Mouse (Mus musculus) heart, postnatal 14 days (tissue): ENCODE measurements around the gene Prmt9. TPM values are rescaled to one million over a fixed set of nuclear protein-coding genes. Genes with fewer than 3 reads are reported as not detected.

ENCODE experiments used
- DNase-seq, 2 experiments: peaks; one replicate each; pipeline ENCODE4 v3.0.0; 2021 to 2022
- intact Hi-C: fragments of 180-260 bp; cut with DNase I; formaldehyde crosslinking; loops from one replicate; pipeline ENCODE4 v1.15.1; 2025
- total RNA-seq, 2 experiments: library from RNA; stranded (reverse); gene quantifications; 2 replicates each; pipeline ENCODE4 v1.2.3; 2021

Prmt9 gene
- total RNA-seq, 2 experiments from 2014 or later: 14.8 to 15.9 TPM

GRCm38 (mm10) chr8:77524018-77524615 is 25.1 kb upstream of the Prmt9 start:
- intact Hi-C loops: loop anchor here (5.0 kb wide), 1 partner anchor 102 kb away; no protein-coding TSS in a partner anchor

GRCm38 (mm10) chr8:77524906-77525305 is 24.3 kb upstream of the Prmt9 start:
- no peak for DNase-seq
- intact Hi-C loops: loop anchor here (5.0 kb wide), 1 partner anchor 103 kb away; no protein-coding TSS in a partner anchor

More at GRCm38 (mm10) chr8:77524018-77524615, 25.1 kb upstream of the Prmt9 start:
- no peak for DNase-seq

- DNase-seq: no peak
- intact Hi-C loops: no loop called here
These were observed 23.1 kb upstream of the Prmt9 start for GRCm38 (mm10) chr8:77526130-77526529.

DNA sequence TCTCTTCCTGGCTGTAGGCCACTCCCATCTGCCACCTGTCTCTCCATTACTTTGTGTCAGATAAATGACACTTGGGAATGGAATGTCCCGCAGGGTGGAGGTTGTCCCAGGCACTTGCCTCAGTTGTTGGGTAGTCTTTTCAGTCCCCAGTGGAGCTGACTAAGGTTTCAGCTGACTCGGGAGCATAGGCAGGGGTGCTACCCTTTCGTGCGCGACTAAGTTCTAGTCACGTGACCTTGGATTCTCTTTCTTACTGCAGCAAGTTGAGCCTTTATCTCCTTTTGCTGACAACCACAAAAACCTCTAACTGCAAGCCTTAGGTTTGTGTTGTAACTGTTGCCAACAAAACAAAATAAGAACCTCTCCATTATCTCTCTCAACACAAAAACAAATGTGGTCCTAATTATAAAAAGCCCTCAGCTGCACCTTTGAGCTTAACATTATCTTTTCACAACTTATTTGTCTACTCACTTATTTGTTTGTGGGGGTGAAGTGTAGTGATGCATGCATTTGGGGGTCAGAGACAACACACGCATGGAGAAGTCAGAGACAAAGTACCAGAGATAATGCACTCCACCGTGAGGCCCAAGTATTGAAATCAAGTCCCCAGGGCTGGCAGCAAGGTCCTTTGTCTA is 14.7 kb upstream of the Prmt9 start:
- DNase-seq: no peak
- intact Hi-C loops: no loop called here

GRCm38 (mm10) chr8:77535026-77535595 is 14.1 kb upstream of the Prmt9 start:
- peak in 1 of 2 experiments; percentile 68 for DNase-seq
- intact Hi-C loops: loop anchor here (1.0 kb wide), 1 partner anchor 115 kb away; no protein-coding TSS in a partner anchor

GRCm38 (mm10) chr8:77536821-77537220 is 12.4 kb upstream of the Prmt9 start:
- intact Hi-C loops: no loop called here
- DNase-seq: no peak

DNA sequence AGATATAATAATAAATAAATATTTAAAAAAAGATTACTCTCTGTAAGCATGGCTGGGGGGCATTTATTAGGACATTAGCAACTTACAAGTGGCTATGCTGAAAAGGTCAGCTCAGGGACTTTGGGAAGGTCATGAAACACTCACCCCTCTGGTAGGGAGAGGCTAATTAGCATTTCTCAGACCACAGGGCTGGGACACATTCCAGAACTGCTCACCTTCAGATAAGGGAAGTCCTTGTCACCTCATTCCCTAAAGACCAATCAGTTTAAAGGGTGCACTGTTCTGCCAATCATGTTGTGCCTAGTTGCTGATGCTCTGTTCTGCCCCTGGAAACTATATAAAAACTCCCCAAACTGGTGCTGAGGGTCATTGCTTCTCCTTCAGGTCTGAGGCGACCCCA is 10.9 kb upstream of the Prmt9 start:
- DNase-seq: no peak
- intact Hi-C loops: no loop called here

GRCm38 (mm10) chr8:77543152-77543777 is 5.9 kb upstream of the Prmt9 start:
- intact Hi-C loops: no loop called here
- no peak for DNase-seq

DNA sequence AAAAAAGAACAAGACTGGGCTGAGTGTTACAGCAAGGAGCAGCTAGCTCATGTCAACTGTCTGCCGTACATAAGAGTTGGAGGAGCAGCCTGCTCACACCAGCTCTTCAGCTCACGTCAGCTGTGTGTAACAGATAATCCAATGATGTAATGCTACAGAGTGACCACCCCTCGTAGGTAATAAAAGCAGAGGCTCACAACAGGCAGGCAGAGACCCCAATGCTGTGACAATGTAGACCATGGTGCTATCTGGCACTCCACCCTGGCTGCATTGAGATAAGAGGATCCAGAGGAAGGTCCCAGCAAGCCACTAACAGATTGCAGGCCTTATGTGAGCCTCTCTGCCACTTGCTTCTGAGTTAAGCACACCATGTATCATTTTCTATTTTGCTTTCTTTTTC is 4.8 kb upstream of the Prmt9 start:
- intact Hi-C loops: no loop called here
- no peak for DNase-seq

- DNase-seq: no peak
- intact Hi-C loops: no loop called here
These were observed 3.6 kb upstream of the Prmt9 start for GRCm38 (mm10) chr8:77545616-77546015.

DNA sequence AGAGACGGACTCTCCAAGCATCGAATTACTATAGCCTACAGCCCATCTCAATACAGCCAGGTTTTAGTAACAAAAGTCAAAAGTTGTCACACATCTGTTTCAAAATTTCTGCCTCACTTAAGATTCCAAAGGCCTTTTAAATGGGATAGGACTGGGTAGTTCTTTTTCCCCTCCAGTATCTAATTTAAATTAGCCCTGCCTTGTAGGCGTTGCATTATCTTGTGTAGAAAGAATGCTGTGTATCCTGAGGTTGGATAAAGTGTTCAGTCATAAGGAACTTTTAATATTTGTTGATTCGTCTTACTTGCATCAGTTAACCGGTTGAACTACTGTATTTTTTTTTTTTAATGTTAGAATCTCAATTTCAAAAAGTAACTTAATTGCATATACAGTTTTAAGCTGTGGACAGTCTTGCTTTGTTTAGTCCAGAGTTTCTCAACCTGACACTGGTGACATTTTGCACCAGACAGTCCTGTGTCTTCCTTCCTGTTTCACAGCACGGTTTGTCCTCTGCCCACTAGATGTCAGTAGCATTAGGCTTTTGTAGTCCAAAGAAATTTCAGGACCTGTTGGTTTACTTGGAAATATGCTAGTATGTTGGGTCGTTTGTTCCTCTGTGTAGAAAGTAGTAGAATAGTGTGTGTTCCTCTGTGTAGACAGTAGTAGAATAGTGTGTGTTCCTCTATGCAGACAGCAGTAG is 834 bp downstream of the Prmt9 start:
- intact Hi-C loops: no loop called here
- peak; percentile 12 to 46 for DNase-seq

GRCm38 (mm10) chr8:77552491-77552890 is 3.3 kb downstream of the Prmt9 start:
- intact Hi-C loops: no loop called here
- no peak for DNase-seq

GRCm38 (mm10) chr8:77561441-77561840 is 12.2 kb downstream of the Prmt9 start:
- no peak for DNase-seq
- intact Hi-C loops: no loop called here

DNA sequence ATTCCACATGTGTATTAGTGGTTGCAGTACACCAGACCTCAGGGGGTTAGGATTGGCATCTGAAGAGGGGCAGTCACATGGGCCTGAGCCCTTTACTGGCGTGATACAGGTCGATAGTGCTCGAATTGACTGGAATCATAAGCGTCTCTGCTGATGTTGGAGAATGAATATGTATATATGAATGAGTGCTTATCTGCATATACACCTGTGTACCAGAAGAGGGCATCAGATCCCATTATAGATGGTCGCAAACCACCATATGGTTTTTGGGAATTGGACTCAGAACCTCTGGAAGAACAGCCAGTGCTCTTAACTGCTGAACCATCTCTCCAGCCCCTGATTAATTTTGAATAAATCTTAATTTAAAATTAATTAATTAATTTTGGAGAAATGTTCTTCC is 25.0 kb downstream of the Prmt9 start:
- DNase-seq: no peak
- intact Hi-C loops: no loop called here

GRCm38 (mm10) chr8:77577674-77578073 is 28.5 kb downstream of the Prmt9 start:
- DNase-seq: no peak
- intact Hi-C loops: no loop called here

GRCm38 (mm10) chr8:77584174-77584573 is 35.0 kb downstream of the Prmt9 start:
- intact Hi-C loops: no loop called here

DNA sequence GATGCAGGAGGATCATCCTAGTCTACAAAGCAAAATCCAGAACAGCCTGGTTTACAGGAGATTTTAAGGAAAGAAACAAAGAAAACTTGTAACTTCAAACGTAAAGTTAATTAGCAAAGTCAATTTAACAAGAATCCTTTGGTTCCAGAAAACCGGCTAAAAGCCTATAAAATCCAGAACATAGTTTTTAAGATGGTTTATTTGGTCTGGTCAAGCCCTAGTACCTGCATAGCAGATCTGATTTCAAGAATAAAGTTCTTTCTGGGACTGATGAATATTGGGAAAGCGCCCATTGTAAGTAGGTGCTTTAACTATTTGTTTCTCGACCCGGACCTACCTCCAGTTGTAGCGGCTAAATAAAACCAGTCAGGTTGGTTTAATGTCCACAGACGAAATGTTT is 60.4 kb downstream of the Prmt9 start:
- intact Hi-C loops: no loop called here

More at GRCm38 (mm10) chr8:77584174-77584573, 35.0 kb downstream of the Prmt9 start:
- DNase-seq: no peak

DNA sequence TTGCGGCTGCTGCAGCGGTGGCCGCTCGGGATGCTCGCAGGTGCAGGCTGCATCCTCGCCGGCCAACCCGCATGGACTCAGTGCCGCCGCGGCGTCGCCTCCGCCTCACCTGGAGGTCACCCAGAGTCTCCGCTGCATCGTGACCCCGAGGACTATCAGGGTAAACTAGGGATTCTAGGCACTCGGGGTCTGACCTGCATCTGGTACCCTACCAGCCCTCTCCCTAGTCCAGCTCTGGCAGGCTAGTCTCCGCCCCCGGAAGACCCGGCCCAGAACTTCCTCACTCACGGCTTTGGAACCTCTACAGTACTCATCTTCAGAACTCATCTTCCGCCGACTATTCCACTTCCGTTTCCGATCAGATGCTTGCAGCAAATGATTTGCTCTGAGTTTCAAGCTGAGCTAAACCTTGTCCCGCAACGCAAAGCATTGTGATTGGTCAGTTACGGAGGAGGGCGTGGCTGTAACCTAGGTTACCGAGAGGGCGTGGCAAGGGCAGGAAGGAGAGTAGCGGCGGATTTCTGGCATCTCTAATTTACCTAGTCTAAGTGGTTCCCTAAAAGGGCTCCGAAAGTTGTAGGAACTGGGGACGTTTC is 61.3 kb downstream of the Prmt9 start, which contains the start of gene Tmem184c:
TSS of gene Tmem184c (minus strand) at position 325 of the 596 bp plus-strand sequence.
- intact Hi-C loops: no loop called here
- DNase-seq: peak; percentile 93 to 99

More for the DNA sequence above, 60.4 kb downstream of the Prmt9 start:
- DNase-seq: no peak

DNA sequence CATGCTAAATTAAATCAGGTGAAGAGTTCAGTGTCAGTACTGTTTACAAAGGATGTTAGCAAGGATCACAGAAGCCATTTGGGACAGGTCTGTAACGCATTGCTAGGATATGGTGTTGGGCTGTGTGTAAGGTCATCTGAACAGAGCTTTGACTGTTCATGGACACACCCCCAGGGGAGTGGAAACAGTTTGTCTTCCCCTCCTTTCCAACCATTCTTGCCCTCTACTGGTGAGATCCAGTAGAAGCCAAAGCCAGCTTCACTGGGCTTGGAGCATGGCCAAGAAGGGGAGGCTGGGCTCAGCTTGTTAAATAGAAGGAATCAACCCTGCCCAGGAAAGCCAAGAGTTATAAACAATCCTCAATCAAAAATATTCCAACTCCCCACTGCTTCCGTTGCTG is 68.7 kb downstream of the Prmt9 start:
- intact Hi-C loops: no loop called here
- peak; percentile 40 to 67 for DNase-seq

GRCm38 (mm10) chr8:77623677-77624209 is 74.5 kb downstream of the Prmt9 start:
- no peak for DNase-seq
- intact Hi-C loops: no loop called here
